Mouse (Mus musculus) megakaryocyte-erythroid progenitor cell, adult 5-6 weeks (primary cell): ENCODE data around the gene Gm3604. TPM values are rescaled to one million over a fixed set of nuclear protein-coding genes. Genes with fewer than 3 reads are reported as not detected.
"Not testable (repeated sequence)": the region's sequence is repeated elsewhere in the genome, so short reads cannot be mapped to it uniquely, and the experiment has no call there.

ENCODE experiments used
- ATAC-seq: replicated peaks from 2 replicates; pipeline ENCODE4 v1.8.0; 2016; ENCODE audit warnings: mild to moderate bottlenecking, inconsistent platforms; ENCODE audit not compliant: severe bottlenecking, poor library complexity, low FRiP score, low TSS enrichment
- total RNA-seq, 2 experiments: library from RNA; stranded (forward) in 1 of 2; stranded (reverse) in 1 of 2; fragments of 200-1000, 215-1000 nt in 1 of 2; fragments of >200 nt in 1 of 2; fragmentation: Nextera tagmentation in 1 of 2; gene quantifications; 2 replicates each; pipeline ENCODE4 v1.2.3; 2014 to 2017

Gm3604 gene
- 7.0 and 8.7 TPM in 2 replicates for total RNA-seq (2014; fragmentation: Nextera tagmentation)
- total RNA-seq (2017), result 8.0 and 16.1 TPM in 2 replicates

DNA sequence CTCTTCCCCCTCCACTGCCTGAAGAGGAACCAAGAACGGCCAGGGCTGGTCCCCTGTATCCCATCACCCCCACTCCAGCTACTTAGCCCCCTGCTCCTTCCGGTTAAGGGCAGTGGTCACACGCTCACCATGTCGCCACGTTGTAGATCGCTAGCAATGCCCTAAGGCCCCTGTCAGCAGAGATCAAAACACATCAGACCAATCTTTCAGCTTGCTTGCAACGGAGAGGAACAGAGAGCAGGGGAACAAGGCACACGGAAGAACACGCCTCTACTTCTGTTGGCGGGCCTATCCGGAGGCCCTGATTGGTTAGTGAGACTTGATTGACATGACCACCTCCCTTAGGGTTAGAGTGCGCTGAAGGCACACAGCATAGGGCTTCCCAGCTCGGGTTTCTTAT is at the start of gene Gm3604:
TSS of gene Gm3604 (minus strand) at position 226 of the 400 bp plus-strand sequence.
- peak; percentile 78 for ATAC-seq

DNA sequence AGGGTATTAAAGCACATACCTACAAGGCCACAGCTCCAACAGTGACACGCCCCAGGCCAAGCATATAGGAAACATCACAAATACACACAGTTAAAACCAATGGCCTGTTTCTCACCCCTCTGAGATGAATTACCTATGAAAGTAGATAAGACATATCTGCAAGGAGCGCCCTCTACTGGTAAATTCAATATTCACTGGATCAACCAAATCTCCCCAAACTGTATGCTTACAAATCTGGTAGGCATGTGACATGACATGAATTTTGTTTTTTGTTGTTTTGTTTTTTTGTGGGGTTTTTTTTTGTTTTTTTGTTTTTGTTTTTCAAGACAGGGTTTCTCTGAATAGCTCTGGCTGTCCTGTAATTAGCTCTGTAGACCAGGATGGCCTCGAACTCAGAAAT is 16.2 kb upstream of the Gm3604 start:
- not testable (repeated sequence) for ATAC-seq

GRCm38 (mm10) chr13:62390076-62390620 is 7.2 kb upstream of the Gm3604 start:
- ATAC-seq, result not testable (repeated sequence)

- ATAC-seq, result no peak
Measured at GRCm38 (mm10) chr13:62331786-62332185, 51.2 kb downstream of the Gm3604 start.

DNA sequence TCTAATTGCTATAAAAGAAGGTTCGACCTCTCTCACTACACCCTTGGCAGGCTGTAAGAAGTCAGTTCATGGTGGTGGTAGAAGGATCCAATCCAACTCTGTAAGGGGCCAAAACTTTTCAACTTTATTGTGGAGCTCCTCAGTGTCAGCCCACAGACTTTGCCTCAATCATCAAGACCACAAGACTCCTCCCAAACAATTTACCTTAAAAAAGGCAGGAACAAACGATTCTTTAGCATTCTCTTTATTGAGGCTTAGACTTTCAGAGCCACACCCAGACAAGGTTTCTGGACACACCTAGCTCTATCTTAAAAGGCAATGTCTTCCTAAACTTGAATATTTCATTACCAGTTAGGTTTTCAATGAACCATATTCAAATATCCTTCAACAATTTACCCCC is 51.6 kb downstream of the Gm3604 start:
- no peak for ATAC-seq

Other genes with a start within 250 kb of the Gm3604 start
- gene Gm49359, start 83.7 kb upstream of the Gm3604 start, total RNA-seq (2014; fragmentation: Nextera tagmentation), result 6.1 and 10.5 TPM in 2 replicates
- gene Gm49359, start 83.7 kb upstream of the Gm3604 start, total RNA-seq (2017), result 7.5 and 8.5 TPM in 2 replicates
- not detected in 2 replicates for gene Zfp935, start 175.3 kb upstream of the Gm3604 start, total RNA-seq (2014; fragmentation: Nextera tagmentation)
- gene Zfp935, start 175.3 kb upstream of the Gm3604 start, total RNA-seq (2017), result not detected in 2 replicates
- gene Zfp934, start 188.0 kb upstream of the Gm3604 start, total RNA-seq (2014; fragmentation: Nextera tagmentation), result 22.9 and 40.8 TPM in 2 replicates
- 7.0 and 7.9 TPM in 2 replicates for gene Zfp934, start 188.0 kb upstream of the Gm3604 start, total RNA-seq (2017)
- 8.8 and 10.7 TPM in 2 replicates for gene 6720489N17Rik, start 241.0 kb upstream of the Gm3604 start, total RNA-seq (2014; fragmentation: Nextera tagmentation)
- 4.0 and 10.6 TPM in 2 replicates for gene 6720489N17Rik, start 241.0 kb upstream of the Gm3604 start, total RNA-seq (2017)